Mouse (Mus musculus): ENCODE data around the gene Tpp1.
"Not testable (repeated sequence)": the region's sequence is repeated elsewhere in the genome, so short reads cannot be mapped to it uniquely, and the experiment has no call there.

Gene Tpp1

GRCm38 (mm10) chr7:105774661-105775060 is 22.6 kb upstream of the Tpp1 start:
- H3K36me3 ChIP-seq (ENCODE audit: control insufficient read depth, insufficient read depth, low read length, poor library complexity, severe bottlenecking), result no peaks in the 10 kb centered on the region
- DNase-seq (ENCODE audit: low read depth, low spot score), result no peak
- no peaks in the 10 kb centered on the region for H3K27me3 ChIP-seq (ENCODE audit: control insufficient read depth, insufficient read depth, low read length, poor library complexity, severe bottlenecking)

- no peaks in the 10 kb centered on the region for H3K36me3 ChIP-seq (ENCODE audit: control insufficient read depth, insufficient read depth, low read length, poor library complexity, severe bottlenecking)
- H3K27me3 ChIP-seq (ENCODE audit: control insufficient read depth, insufficient read depth, low read length, poor library complexity, severe bottlenecking), result no peaks in the 10 kb centered on the region
- no peak for DNase-seq (ENCODE audit: low read depth, low spot score)
Observed at GRCm38 (mm10) chr7:105773041-105773440, 21.0 kb upstream of the Tpp1 start.

GRCm38 (mm10) chr7:105772331-105772730 is 20.3 kb upstream of the Tpp1 start:
- H3K36me3 ChIP-seq (ENCODE audit: control insufficient read depth, insufficient read depth, low read length, poor library complexity, severe bottlenecking), result no peaks in the 10 kb centered on the region
- DNase-seq (ENCODE audit: low read depth, low spot score), result no peak

GRCm38 (mm10) chr7:105769959-105770358 is 17.9 kb upstream of the Tpp1 start:
- no peaks in the 10 kb centered on the region for H3K27me3 ChIP-seq (ENCODE audit: control insufficient read depth, insufficient read depth, low read length, poor library complexity, severe bottlenecking)
- no peak for DNase-seq (ENCODE audit: low read depth, low spot score)
- H3K36me3 ChIP-seq (ENCODE audit: control insufficient read depth, insufficient read depth, low read length, poor library complexity, severe bottlenecking), result no peaks in the 10 kb centered on the region

More at GRCm38 (mm10) chr7:105772331-105772730, 20.3 kb upstream of the Tpp1 start:
- H3K27me3 ChIP-seq (ENCODE audit: control insufficient read depth, insufficient read depth, low read length, poor library complexity, severe bottlenecking), result no peaks in the 10 kb centered on the region

- DNase-seq (ENCODE audit: low read depth, low spot score), result no peak
- Histone ChIP-seq H3K36me3 (ENCODE audit: control insufficient read depth, insufficient read depth, low read length, poor library complexity, severe bottlenecking) (no peaks in the 10 kb centered on the region), H3K27me3 (ENCODE audit: control insufficient read depth, insufficient read depth, low read length, poor library complexity, severe bottlenecking) (no peaks in the 10 kb centered on the region)
Observed at GRCm38 (mm10) chr7:105767729-105768165, 15.7 kb upstream of the Tpp1 start.

- DNase-seq (ENCODE audit: low read depth, low spot score), result no peak
- Histone ChIP-seq H3K27me3 (ENCODE audit: control insufficient read depth, insufficient read depth, low read length, poor library complexity, severe bottlenecking) (no peaks in the 10 kb centered on the region), H3K36me3 (ENCODE audit: control insufficient read depth, insufficient read depth, low read length, poor library complexity, severe bottlenecking) (no peaks in the 10 kb centered on the region)
Observed at GRCm38 (mm10) chr7:105764331-105764730, 12.3 kb upstream of the Tpp1 start.

GRCm38 (mm10) chr7:105762517-105763270 is 10.7 kb upstream of the Tpp1 start:
- no peak for DNase-seq (ENCODE audit: low read depth, low spot score)
- no peaks in the 10 kb centered on the region for H3K27me3 ChIP-seq (ENCODE audit: control insufficient read depth, insufficient read depth, low read length, poor library complexity, severe bottlenecking)
- H3K36me3 ChIP-seq (ENCODE audit: control insufficient read depth, insufficient read depth, low read length, poor library complexity, severe bottlenecking), result no peaks in the 10 kb centered on the region

GRCm38 (mm10) chr7:105761813-105762484 is 9.9 kb upstream of the Tpp1 start:
- DNase-seq (ENCODE audit: low read depth, low spot score), result no peak
- Histone ChIP-seq H3K36me3 (ENCODE audit: control insufficient read depth, insufficient read depth, low read length, poor library complexity, severe bottlenecking) (no peaks in the 10 kb centered on the region), H3K27me3 (ENCODE audit: control insufficient read depth, insufficient read depth, low read length, poor library complexity, severe bottlenecking) (no peaks in the 10 kb centered on the region)

GRCm38 (mm10) chr7:105753281-105753680 is 1.2 kb upstream of the Tpp1 start:
- no peak for DNase-seq (ENCODE audit: low read depth, low spot score)
- Histone ChIP-seq H3K36me3 (ENCODE audit: control insufficient read depth, insufficient read depth, low read length, poor library complexity, severe bottlenecking) (no peaks in the 10 kb centered on the region; the same call in 1 of the 2 replicates), H3K27me3 (ENCODE audit: control insufficient read depth, insufficient read depth, low read length, poor library complexity, severe bottlenecking) (no peaks in the 10 kb centered on the region)

GRCm38 (mm10) chr7:105752716-105753115 is 681 bp upstream of the Tpp1 start:
- Histone ChIP-seq H3K27me3 (ENCODE audit: control insufficient read depth, insufficient read depth, low read length, poor library complexity, severe bottlenecking) (no peaks in the 10 kb centered on the region), H3K36me3 (ENCODE audit: control insufficient read depth, insufficient read depth, low read length, poor library complexity, severe bottlenecking) (no peaks in the 10 kb centered on the region; the same call in 1 of the 2 replicates)
- DNase-seq (ENCODE audit: low read depth, low spot score), result no peak

GRCm38 (mm10) chr7:105747776-105748175 is 4.3 kb downstream of the Tpp1 start:
- no peak for DNase-seq (ENCODE audit: low read depth, low spot score)
- H3K27me3 ChIP-seq (ENCODE audit: control insufficient read depth, insufficient read depth, low read length, poor library complexity, severe bottlenecking), result no peaks in the 10 kb centered on the region
- H3K36me3 ChIP-seq (ENCODE audit: control insufficient read depth, insufficient read depth, low read length, poor library complexity, severe bottlenecking), result peaks cover 2% of the 10 kb centered on the region; the same call in 1 of the 2 replicates

GRCm38 (mm10) chr7:105743926-105744590 is 8.0 kb downstream of the Tpp1 start, which contains the start of gene Taf10:
TSS of gene Taf10 (minus strand) at chr7:105744361.
- Histone ChIP-seq H3K27me3 (ENCODE audit: control insufficient read depth, insufficient read depth, low read length, poor library complexity, severe bottlenecking) (no peaks in the 10 kb centered on the region), H3K36me3 (ENCODE audit: control insufficient read depth, insufficient read depth, low read length, poor library complexity, severe bottlenecking) (peaks cover 4% of the 10 kb centered on the region)
- peak; percentile 95 for DNase-seq (ENCODE audit: low read depth, low spot score)

GRCm38 (mm10) chr7:105743246-105743925 is 8.6 kb downstream of the Tpp1 start:
- H3K36me3 ChIP-seq (ENCODE audit: control insufficient read depth, insufficient read depth, low read length, poor library complexity, severe bottlenecking); H3K27me3 ChIP-seq (ENCODE audit: control insufficient read depth, insufficient read depth, low read length, poor library complexity, severe bottlenecking); DNase-seq (ENCODE audit: low read depth, low spot score): not testable (repeated sequence)

GRCm38 (mm10) chr7:105742539-105743215 is 9.4 kb downstream of the Tpp1 start:
- DNase-seq (ENCODE audit: low read depth, low spot score); H3K36me3 ChIP-seq (ENCODE audit: control insufficient read depth, insufficient read depth, low read length, poor library complexity, severe bottlenecking); H3K27me3 ChIP-seq (ENCODE audit: control insufficient read depth, insufficient read depth, low read length, poor library complexity, severe bottlenecking): not testable (repeated sequence)
